Mouse (Mus musculus) midbrain, embryonic 12.5 days (tissue): ENCODE measurements around the gene Srrm4. TPM values are rescaled to one million over a fixed set of nuclear protein-coding genes. Genes with fewer than 3 reads are reported as not detected.

Experiments used
- ATAC-seq: fragments of 200-750 bp; cut with Nextera tagmentation; 2 replicates; pipeline ENCODE4 v1.8.0; 2017; ENCODE audit warnings: low read depth, moderate TSS enrichment, moderate library complexity; ENCODE audit not compliant: low FRiP score
- H3K27ac ChIP-seq: fragments of 300-500 bp; sonication (generic); replicated peaks from 2 replicates; pipeline ENCODE4 v1.5.1; 2016; ENCODE audit warnings: mild to moderate bottlenecking
- H3K27me3 ChIP-seq: fragments of 300-500 bp; sonication (generic); 2 replicates; pipeline ENCODE4 v1.6.1; 2016; ENCODE audit warnings: mild to moderate bottlenecking
- H3K36me3 ChIP-seq: fragments of 300-500 bp; sonication (generic); 2 replicates; pipeline ENCODE4 v1.6.1; 2016
- H3K4me1 ChIP-seq: fragments of 300-500 bp; sonication (generic); 2 replicates; pipeline ENCODE4 v1.6.1; 2016
- H3K4me2 ChIP-seq: fragments of 300-500 bp; sonication (generic); replicated peaks from 2 replicates; pipeline ENCODE4 v1.6.1; 2016; ENCODE audit warnings: mild to moderate bottlenecking, moderate library complexity
- H3K4me3 ChIP-seq: fragments of 300-500 bp; sonication (generic); 2 replicates; pipeline ENCODE4 v1.5.1; 2016; ENCODE audit warnings: mild to moderate bottlenecking
- H3K9ac ChIP-seq: fragments of 300-500 bp; sonication (generic); replicated peaks from 2 replicates; pipeline ENCODE4 v1.6.1; 2016; ENCODE audit warnings: mild to moderate bottlenecking, moderate library complexity
- H3K9me3 ChIP-seq: fragments of 300-500 bp; sonication (generic); 2 replicates; pipeline ENCODE4 v1.6.1; 2016; ENCODE audit warnings: mild to moderate bottlenecking
- WGBS: fragments of 180-500 bp; shearing (Covaris S2); methylation state at CpG from one replicate; pipeline ENCODE4 v1.1.7; 2016; 5-methylcytosine and 5-hydroxymethylcytosine counted together
- polyA plus RNA-seq: library from polyadenylated mRNA; unstranded; fragments of >200 nt; fragmentation: Nextera tagmentation; extraction: Ambion mirVana; gene quantifications from 2 replicates; pipeline ENCODE4 v1.2.1, GENCODE M21; 2016

Srrm4 gene
- polyA plus RNA-seq, 1 experiment from 2014 or later, result 21.8 TPM

GRCm38 (mm10) chr5:116449522-116450225 lies 141.9 kb downstream of the Srrm4 start:
- H3K9ac ChIP-seq, result no peak overlapping the region
- no peaks in the 10 kb centered on the region for H3K9me3 ChIP-seq
- no peak for ATAC-seq
- peaks cover 16% of the 10 kb centered on the region for H3K4me1 ChIP-seq
- peaks cover 35% of the 10 kb centered on the region for H3K36me3 ChIP-seq
- no peak overlapping the region for H3K27ac ChIP-seq
- no peak overlapping the region for H3K4me2 ChIP-seq
- H3K4me3 ChIP-seq, result no peak overlapping the region
- WGBS, result 67% methylated on average over 7 of the region's 8 CpGs
- H3K27me3 ChIP-seq, result peaks cover 9% of the 10 kb centered on the region; the same call in 1 of the 2 replicates

GRCm38 (mm10) chr5:116448409-116449191 lies 143.0 kb downstream of the Srrm4 start:
- no peak overlapping the region for H3K27ac ChIP-seq
- peaks cover 45% of the 10 kb centered on the region for H3K36me3 ChIP-seq
- peaks cover 9% of the 10 kb centered on the region; the same call in 1 of the 2 replicates for H3K27me3 ChIP-seq
- H3K9me3 ChIP-seq, result no peaks in the 10 kb centered on the region
- 14% methylated on average over 9 of the region's 11 CpGs for WGBS
- no peak overlapping the region for H3K4me2 ChIP-seq
- ATAC-seq, result no peak
- peaks cover 18% of the 10 kb centered on the region for H3K4me1 ChIP-seq
- no peak overlapping the region for H3K9ac ChIP-seq
- no peak overlapping the region for H3K4me3 ChIP-seq

DNA sequence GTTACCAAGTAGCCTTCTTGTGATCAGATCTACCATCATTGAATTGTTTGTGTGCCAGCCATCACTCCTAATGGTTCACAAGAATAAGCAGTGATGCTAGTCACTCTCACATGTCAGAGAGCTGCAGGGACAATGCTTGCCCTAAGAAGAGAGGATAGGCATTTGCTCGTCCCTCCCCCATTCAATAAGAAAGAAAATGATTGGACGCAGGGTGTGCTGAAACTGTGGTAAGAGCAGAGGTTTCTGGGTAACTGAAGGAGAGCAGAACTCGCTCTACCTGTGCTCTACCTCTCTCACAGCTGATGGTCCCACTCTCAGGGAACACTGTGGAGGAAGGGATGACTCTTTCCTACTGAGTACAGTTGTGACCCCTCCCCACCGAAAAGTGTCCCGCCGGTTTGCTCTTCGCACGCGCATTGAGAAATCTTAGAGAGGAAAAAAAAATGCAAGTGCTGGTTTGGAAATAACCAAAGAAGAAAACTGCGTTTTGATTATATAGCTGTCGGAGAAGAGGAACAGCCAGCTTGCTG lies 143.7 kb downstream of the Srrm4 start:
- ATAC-seq, result no peak
- no peak overlapping the region for H3K27ac ChIP-seq
- no peak overlapping the region for H3K9ac ChIP-seq
- 45% methylated on average over 11 of the region's 11 CpGs for WGBS
- peaks cover 18% of the 10 kb centered on the region for H3K4me1 ChIP-seq
- H3K27me3 ChIP-seq, result peaks cover 9% of the 10 kb centered on the region; the same call in 1 of the 2 replicates
- peaks cover 50% of the 10 kb centered on the region for H3K36me3 ChIP-seq
- no peaks in the 10 kb centered on the region for H3K9me3 ChIP-seq
- no peak overlapping the region for H3K4me3 ChIP-seq
- no peak overlapping the region for H3K4me2 ChIP-seq

DNA sequence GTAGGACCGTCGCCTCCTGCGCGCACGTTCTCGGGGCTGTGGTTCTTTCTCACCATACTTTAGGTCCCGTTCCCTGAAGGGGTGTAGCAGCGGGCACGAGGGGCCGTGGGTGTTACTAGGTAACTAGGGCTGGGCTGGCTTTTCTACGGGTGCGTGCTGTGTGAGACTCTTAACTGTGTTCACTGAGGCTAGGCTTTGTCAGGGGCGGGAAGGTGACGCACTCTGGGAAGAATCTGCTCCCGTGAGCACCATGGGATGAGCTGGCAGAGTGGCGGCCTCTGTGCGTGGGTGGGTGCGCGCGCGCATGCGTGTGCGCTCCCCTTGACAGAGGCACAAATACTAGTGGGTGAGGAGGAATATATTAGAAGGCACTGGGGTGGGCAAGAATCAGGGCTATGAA lies 145.1 kb downstream of the Srrm4 start:
- Histone ChIP-seq H3K4me2 (no peak overlapping the region), H3K27me3 (peaks cover 9% of the 10 kb centered on the region; the same call in 1 of the 2 replicates), H3K4me3 (no peak overlapping the region), H3K9ac (no peak overlapping the region), H3K36me3 (peaks cover 40% of the 10 kb centered on the region), H3K4me1 (peaks cover 18% of the 10 kb centered on the region), H3K9me3 (no peaks in the 10 kb centered on the region), H3K27ac (no peak overlapping the region)
- no peak for ATAC-seq
- 51% methylated on average over 23 of the region's 23 CpGs for WGBS

- Histone ChIP-seq H3K9ac (no peak overlapping the region), H3K27ac (no peak overlapping the region), H3K4me1 (peaks cover 18% of the 10 kb centered on the region), H3K36me3 (peaks cover 36% of the 10 kb centered on the region), H3K4me3 (no peak overlapping the region), H3K27me3 (peaks cover 9% of the 10 kb centered on the region; the same call in 1 of the 2 replicates), H3K4me2 (no peak overlapping the region), H3K9me3 (no peaks in the 10 kb centered on the region)
- 62% methylated on average over 10 of the region's 10 CpGs for WGBS
- ATAC-seq, result no peak
Observed at GRCm38 (mm10) chr5:116445634-116446367, 145.8 kb downstream of the Srrm4 start.

DNA sequence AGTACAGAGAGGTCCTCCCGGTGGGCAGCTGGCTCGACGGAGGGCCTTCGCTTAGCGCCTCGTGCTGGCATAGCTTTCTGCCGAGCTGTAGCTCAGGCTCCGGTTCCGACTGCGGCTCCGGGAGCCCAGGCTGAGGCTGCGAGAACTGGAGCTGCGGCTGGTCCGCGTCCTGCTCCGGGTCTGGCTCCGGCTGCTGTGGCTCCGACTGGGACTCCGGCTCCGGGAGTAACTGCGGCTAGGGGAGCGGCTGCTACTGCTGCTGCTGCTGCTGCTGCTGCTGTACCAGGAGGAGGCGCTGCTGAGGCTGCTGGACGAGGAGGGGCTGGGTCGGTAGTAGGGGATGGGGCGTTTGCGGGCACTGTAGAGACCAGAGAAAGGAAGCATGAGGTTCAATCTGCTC lies 147.1 kb downstream of the Srrm4 start:
- Histone ChIP-seq H3K4me1 (peaks cover 14% of the 10 kb centered on the region), H3K4me3 (no peak overlapping the region), H3K4me2 (no peak overlapping the region), H3K27me3 (peaks cover 4% of the 10 kb centered on the region; the same call in 1 of the 2 replicates), H3K36me3 (peaks cover 30% of the 10 kb centered on the region), H3K27ac (no peak overlapping the region), H3K9ac (no peak overlapping the region), H3K9me3 (no peaks in the 10 kb centered on the region)
- 61% methylated on average over 27 of the region's 27 CpGs for WGBS
- ATAC-seq, result no peak

GRCm38 (mm10) chr5:116443459-116443940 lies 148.1 kb downstream of the Srrm4 start:
- Histone ChIP-seq H3K4me3 (no peak overlapping the region), H3K9me3 (no peaks in the 10 kb centered on the region), H3K36me3 (peaks cover 30% of the 10 kb centered on the region), H3K9ac (no peak overlapping the region), H3K27me3 (no peaks in the 10 kb centered on the region), H3K27ac (no peak overlapping the region), H3K4me1 (0 out of 2 replicates have a peak, but pooled peaks cover 5% of the 10 kb centered on the region), H3K4me2 (no peak overlapping the region)
- no peak for ATAC-seq
- 85% methylated on average over 8 of the region's 8 CpGs for WGBS

DNA sequence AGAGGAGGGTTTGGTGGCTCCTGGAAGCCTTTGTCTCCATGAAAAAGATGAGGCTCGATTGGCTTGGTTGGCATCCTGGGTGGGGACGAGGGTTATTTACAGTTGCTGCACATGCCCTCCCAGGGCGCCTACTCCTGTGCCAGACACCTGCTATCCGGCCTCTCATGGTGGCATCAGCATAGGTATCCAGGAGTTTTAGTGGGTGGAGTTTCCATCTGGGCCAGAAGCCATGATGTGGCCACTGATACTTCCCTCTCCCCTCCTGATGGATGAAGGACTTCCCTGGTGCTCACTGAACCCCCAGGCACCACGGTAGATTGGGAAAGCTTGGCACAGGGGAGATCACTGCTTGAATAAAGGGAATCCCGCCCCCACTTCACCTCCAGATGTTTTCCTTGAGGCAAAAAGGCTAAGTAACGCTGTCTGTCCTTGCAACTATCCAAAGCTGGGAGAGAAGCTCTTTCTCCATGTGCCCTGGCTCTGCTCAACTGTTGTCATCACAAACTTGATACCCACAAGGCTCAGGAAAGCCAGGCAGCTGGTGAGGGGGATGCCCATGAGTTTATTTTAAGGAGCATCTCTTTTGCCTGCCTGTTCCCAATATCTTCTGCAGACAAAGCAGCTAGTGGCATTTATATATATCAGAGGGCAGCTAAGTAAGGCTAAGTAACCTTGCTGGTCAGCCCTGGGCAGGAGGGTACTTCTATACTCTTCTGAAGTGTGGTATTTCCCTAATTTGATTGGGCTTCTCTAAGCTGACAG lies 148.7 kb downstream of the Srrm4 start:
- H3K27me3 ChIP-seq, result no peaks in the 10 kb centered on the region
- ATAC-seq, result no peak

DNA sequence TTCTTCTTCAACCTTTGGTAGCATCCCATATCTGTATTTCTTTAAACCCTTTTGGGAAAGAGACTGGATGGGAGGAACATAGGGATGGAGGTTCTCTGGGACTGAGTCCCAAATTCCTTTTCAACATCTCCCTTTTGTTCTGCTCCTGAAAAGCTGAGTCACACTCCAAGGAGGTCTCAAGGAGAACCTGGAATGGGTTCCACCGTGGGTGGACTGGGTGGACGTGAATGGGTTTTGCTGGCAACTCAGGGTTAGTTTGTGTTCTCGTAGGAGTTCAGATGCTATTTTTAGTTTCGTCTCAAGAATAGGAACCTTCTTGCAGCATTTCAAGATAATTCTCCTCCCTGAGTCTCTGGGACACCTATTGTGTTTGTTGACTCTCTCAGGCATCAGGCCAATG lies 151.4 kb downstream of the Srrm4 start:
- 82% methylated on average over 4 of the region's 4 CpGs for WGBS
- H3K27me3 ChIP-seq, result no peaks in the 10 kb centered on the region
- ATAC-seq, result no peak

More for the DNA sequence above, 148.7 kb downstream of the Srrm4 start:
- no peak overlapping the region for H3K27ac ChIP-seq
- H3K4me2 ChIP-seq, result no peak overlapping the region
- H3K9ac ChIP-seq, result no peak overlapping the region
- H3K36me3 ChIP-seq, result peaks cover 30% of the 10 kb centered on the region
- 80% methylated on average over 7 of the region's 7 CpGs for WGBS
- no peak overlapping the region for H3K4me3 ChIP-seq
- H3K4me1 ChIP-seq, result 0 out of 2 replicates have a peak, but pooled peaks cover 5% of the 10 kb centered on the region
- no peaks in the 10 kb centered on the region for H3K9me3 ChIP-seq

DNA sequence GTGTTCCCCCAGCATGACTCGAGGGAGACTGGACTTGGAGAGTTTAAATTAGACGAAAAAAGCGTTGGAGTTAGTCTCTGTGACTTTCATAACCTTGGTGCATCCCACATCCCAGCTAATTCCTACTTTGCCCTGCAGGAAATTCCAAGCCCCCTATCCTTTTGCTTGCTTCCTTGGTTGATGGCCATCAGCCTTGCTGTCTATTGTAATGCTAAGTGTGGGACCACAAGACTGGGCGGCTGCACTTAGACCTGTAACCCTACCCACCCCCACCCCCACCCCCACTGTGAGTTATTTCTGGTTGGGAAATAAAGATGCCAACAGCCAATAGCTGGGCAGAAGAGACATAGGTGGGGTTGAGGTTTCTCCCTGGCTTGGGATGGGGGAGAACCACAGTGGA lies 153.3 kb downstream of the Srrm4 start:
- no peaks in the 10 kb centered on the region for H3K27me3 ChIP-seq
- no peak overlapping the region for H3K4me3 ChIP-seq
- no peak overlapping the region for H3K4me2 ChIP-seq
- WGBS, result 34% methylated on average over 4 of the region's 4 CpGs
- peaks cover 8% of the 10 kb centered on the region for H3K4me1 ChIP-seq
- H3K9ac ChIP-seq, result no peak overlapping the region
- ATAC-seq, result no peak
- no peak overlapping the region for H3K27ac ChIP-seq
- no peaks in the 10 kb centered on the region for H3K9me3 ChIP-seq
- peaks cover 4% of the 10 kb centered on the region; the same call in 1 of the 2 replicates for H3K36me3 ChIP-seq

More for the DNA sequence above, 151.4 kb downstream of the Srrm4 start:
- no peak overlapping the region for H3K4me2 ChIP-seq
- H3K4me1 ChIP-seq, result peaks cover 6% of the 10 kb centered on the region; the same call in 1 of the 2 replicates
- H3K9me3 ChIP-seq, result no peaks in the 10 kb centered on the region
- H3K9ac ChIP-seq, result no peak overlapping the region
- no peak overlapping the region for H3K4me3 ChIP-seq
- H3K36me3 ChIP-seq, result peaks cover 17% of the 10 kb centered on the region
- H3K27ac ChIP-seq, result no peak overlapping the region

GRCm38 (mm10) chr5:116436117-116436516 lies 155.5 kb downstream of the Srrm4 start:
- no peak overlapping the region for H3K4me3 ChIP-seq
- no peak overlapping the region for H3K27ac ChIP-seq
- no peak overlapping the region for H3K9ac ChIP-seq
- no peaks in the 10 kb centered on the region for H3K9me3 ChIP-seq
- H3K4me1 ChIP-seq, result peaks cover 8% of the 10 kb centered on the region
- H3K27me3 ChIP-seq, result no peaks in the 10 kb centered on the region
- no peak for ATAC-seq
- no peak overlapping the region for H3K4me2 ChIP-seq
- no peaks in the 10 kb centered on the region for H3K36me3 ChIP-seq
